Mouse (Mus musculus): ENCODE data around the gene Hcn2. TPM values are rescaled to one million over a fixed set of nuclear protein-coding genes. Genes with fewer than 3 reads are reported as not detected.
A peak's percentile ranks its signal among the peaks of the same experiment; 100 is the strongest.

Hcn2 gene
- polyA plus RNA-seq, 1 experiment from 2014 or later: 0.21 TPM

DNA sequence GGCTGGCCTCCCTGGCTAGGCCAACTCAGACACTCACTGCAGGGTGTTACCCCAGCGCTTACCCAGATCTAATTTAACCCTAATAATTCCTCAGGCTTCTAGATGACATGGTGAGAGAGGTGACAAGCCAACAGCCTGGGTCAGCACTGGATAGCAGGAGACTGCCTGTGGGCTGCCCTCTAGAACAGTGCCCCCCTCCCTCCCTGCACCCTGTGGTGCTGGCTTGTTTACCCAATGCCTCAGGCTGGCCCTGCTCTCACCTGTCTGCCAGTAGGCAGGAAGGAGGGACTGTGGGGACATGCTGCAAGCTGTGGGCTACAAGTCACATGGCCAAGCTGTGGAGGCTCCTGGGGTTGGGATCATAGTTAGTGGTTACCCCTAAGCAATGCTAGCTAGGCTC, 9.3 kb upstream of the Hcn2 start:
- no peak overlapping the region for H3K4me2 ChIP-seq (ENCODE audit: low read depth, low read length)

DNA sequence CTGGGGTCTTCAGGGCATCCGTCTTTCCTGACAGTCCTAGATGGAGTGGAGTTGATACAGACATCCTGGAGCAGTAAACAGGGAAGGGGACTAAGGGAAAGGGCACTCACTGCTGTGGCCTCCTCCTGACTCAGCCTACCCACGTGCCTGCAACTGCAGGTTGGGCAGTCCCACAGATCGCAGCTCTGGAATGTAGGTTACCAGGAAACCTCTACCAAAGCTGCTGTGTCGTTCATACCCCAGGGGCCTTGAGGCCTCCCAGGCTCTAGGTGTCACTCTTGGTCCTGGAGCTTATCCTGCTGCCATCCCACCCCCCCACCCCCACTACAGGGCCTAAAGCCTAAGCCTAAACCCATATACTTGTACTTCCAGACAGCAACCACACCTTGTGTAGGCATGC, 8.7 kb upstream of the Hcn2 start:
- WGBS: 66% methylated on average over 4 of the region's 4 CpGs
- Histone ChIP-seq H3K27ac (replicated peaks; ENCODE audit: low read depth, low read length) (no peak overlapping the region), H3K4me3 (ENCODE audit: low read depth, low read length) (no peak overlapping the region), H3K4me2 (ENCODE audit: low read depth, low read length) (no peak overlapping the region), H3K4me1 (ENCODE audit: control insufficient read depth, insufficient read depth, low read length) (peaks cover 13% of the 10 kb centered on the region), H3K27me3 (ENCODE audit: control insufficient read depth, insufficient read depth, low read length) (no peaks in the 10 kb centered on the region), H3K36me3 (replicated peaks; ENCODE audit: control insufficient read depth, insufficient read depth, low read depth, low read length) (peaks cover 8% of the 10 kb centered on the region), H3K9me3 (replicated peaks; ENCODE audit: control insufficient read depth, low read length) (no peaks in the 10 kb centered on the region), H3K9ac (replicated peaks; ENCODE audit: low read length) (no peak overlapping the region)
- ATAC-seq (replicated peaks; ENCODE audit: insufficient number of reproducible peaks, low FRiP score, low TSS enrichment, low read depth) (no peak), DNase-seq (ENCODE audit: low spot score) (no peak)

More for the DNA sequence above, 9.3 kb upstream of the Hcn2 start:
- Histone ChIP-seq H3K36me3 (replicated peaks; ENCODE audit: control insufficient read depth, insufficient read depth, low read depth, low read length) (peaks cover 8% of the 10 kb centered on the region), H3K27me3 (ENCODE audit: control insufficient read depth, insufficient read depth, low read length) (no peaks in the 10 kb centered on the region), H3K9ac (replicated peaks; ENCODE audit: low read length) (no peak overlapping the region), H3K4me1 (ENCODE audit: control insufficient read depth, insufficient read depth, low read length) (peaks cover 13% of the 10 kb centered on the region), H3K27ac (replicated peaks; ENCODE audit: low read depth, low read length) (no peak overlapping the region), H3K9me3 (replicated peaks; ENCODE audit: control insufficient read depth, low read length) (no peaks in the 10 kb centered on the region), H3K4me3 (ENCODE audit: low read depth, low read length) (no peak overlapping the region)
- DNase-seq (ENCODE audit: low spot score): no peak
- WGBS: 83% methylated on average over 1 of the region's 1 CpGs
- ATAC-seq (replicated peaks; ENCODE audit: insufficient number of reproducible peaks, low FRiP score, low TSS enrichment, low read depth): no peak

DNA sequence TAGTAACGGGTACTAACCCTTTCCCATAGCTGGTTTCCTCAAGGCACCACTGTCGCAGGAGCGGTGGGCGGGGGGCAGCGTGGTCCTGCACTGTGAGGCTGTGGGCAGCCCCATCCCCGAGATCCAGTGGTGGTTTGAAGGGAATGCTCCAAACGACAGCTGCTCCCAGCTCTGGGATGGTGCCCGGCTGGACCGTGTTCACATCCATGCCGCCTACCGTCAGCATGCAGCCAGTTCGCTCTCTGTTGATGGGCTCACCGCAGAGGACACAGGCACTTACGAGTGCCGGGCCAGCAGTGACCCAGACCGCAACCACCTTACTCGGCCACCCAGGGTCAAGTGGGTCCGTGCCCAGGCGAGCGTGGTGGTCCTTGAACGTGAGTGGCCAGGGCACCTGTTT, 7.8 kb upstream of the Hcn2 start:
- H3K9ac ChIP-seq (replicated peaks; ENCODE audit: low read length): no peak overlapping the region
- H3K27me3 ChIP-seq (ENCODE audit: control insufficient read depth, insufficient read depth, low read length): no peaks in the 10 kb centered on the region
- H3K4me3 ChIP-seq (ENCODE audit: low read depth, low read length): no peak overlapping the region
- 94% methylated on average over 21 of the region's 21 CpGs for WGBS
- no peak overlapping the region for H3K4me2 ChIP-seq (ENCODE audit: low read depth, low read length)
- DNase-seq (ENCODE audit: low spot score) (no peak), ATAC-seq (replicated peaks; ENCODE audit: insufficient number of reproducible peaks, low FRiP score, low TSS enrichment, low read depth) (no peak)
- H3K9me3 ChIP-seq (replicated peaks; ENCODE audit: control insufficient read depth, low read length): no peaks in the 10 kb centered on the region
- H3K27ac ChIP-seq (replicated peaks; ENCODE audit: low read depth, low read length): no peak overlapping the region
- H3K36me3 ChIP-seq (replicated peaks; ENCODE audit: control insufficient read depth, insufficient read depth, low read depth, low read length): peaks cover 8% of the 10 kb centered on the region
- peaks cover 13% of the 10 kb centered on the region for H3K4me1 ChIP-seq (ENCODE audit: control insufficient read depth, insufficient read depth, low read length)

DNA sequence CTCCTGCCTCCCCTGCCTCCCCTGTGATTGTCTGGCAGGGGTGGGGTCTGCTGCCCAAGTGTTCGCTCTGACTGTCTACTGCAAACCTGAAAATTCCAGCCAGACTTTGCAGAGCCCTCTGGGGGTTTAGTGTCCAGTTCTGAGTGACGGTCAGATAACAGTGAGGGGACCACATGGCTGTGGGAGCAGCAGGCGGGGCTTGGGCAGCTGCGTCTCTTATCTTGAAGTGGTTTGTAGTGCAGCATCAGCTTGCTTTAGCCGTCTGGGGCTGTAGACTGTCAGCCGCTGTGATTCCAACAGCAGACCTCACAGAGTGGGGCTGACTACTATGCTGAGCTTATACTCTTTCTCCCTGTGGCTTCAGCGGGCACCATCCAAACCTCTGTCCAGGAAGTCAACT, 7.1 kb upstream of the Hcn2 start:
- no peak overlapping the region for H3K4me3 ChIP-seq (ENCODE audit: low read depth, low read length)
- H3K9me3 ChIP-seq (replicated peaks; ENCODE audit: control insufficient read depth, low read length): no peaks in the 10 kb centered on the region
- DNase-seq (ENCODE audit: low spot score) (no peak), ATAC-seq (replicated peaks; ENCODE audit: insufficient number of reproducible peaks, low FRiP score, low TSS enrichment, low read depth) (no peak)
- H3K4me2 ChIP-seq (ENCODE audit: low read depth, low read length): no peak overlapping the region
- H3K9ac ChIP-seq (replicated peaks; ENCODE audit: low read length): no peak overlapping the region
- no peak overlapping the region for H3K27ac ChIP-seq (replicated peaks; ENCODE audit: low read depth, low read length)
- H3K4me1 ChIP-seq (ENCODE audit: control insufficient read depth, insufficient read depth, low read length): peaks cover 13% of the 10 kb centered on the region
- H3K36me3 ChIP-seq (replicated peaks; ENCODE audit: control insufficient read depth, insufficient read depth, low read depth, low read length): peaks cover 8% of the 10 kb centered on the region
- WGBS: 78% methylated on average over 7 of the region's 7 CpGs
- no peaks in the 10 kb centered on the region for H3K27me3 ChIP-seq (ENCODE audit: control insufficient read depth, insufficient read depth, low read length)

DNA sequence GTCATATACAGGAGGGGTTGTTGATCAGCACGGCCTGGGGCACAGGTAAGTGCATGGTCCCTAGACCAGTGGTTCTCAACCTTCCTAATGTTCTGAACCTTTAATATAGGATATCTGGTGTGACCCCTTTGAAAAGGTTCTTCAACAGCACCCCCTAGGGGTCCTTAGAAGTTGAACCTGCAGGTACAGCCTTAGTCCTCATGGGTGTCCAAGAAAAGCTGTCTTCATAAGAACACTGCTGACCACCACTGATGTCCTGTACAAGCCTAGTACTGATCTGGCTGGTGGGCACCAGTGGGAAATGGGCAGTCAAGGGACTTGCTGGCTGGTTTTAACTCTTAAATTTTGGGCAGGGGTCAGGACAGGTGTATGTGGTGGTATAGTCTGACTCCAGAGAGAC, 4.4 kb upstream of the Hcn2 start:
- peaks cover 20% of the 10 kb centered on the region for H3K27me3 ChIP-seq (ENCODE audit: control insufficient read depth, insufficient read depth, low read length)
- peaks cover 4% of the 10 kb centered on the region; the same call in 1 of the 2 replicates for H3K4me1 ChIP-seq (ENCODE audit: control insufficient read depth, insufficient read depth, low read length)
- WGBS: 86% methylated on average over 1 of the region's 1 CpGs
- H3K9me3 ChIP-seq (replicated peaks; ENCODE audit: control insufficient read depth, low read length): no peaks in the 10 kb centered on the region
- ATAC-seq (replicated peaks; ENCODE audit: insufficient number of reproducible peaks, low FRiP score, low TSS enrichment, low read depth): no peak
- H3K4me2 ChIP-seq (ENCODE audit: low read depth, low read length): no peak overlapping the region
- H3K27ac ChIP-seq (replicated peaks; ENCODE audit: low read depth, low read length): no peak overlapping the region
- H3K36me3 ChIP-seq (replicated peaks; ENCODE audit: control insufficient read depth, insufficient read depth, low read depth, low read length): peaks cover 8% of the 10 kb centered on the region
- DNase-seq (ENCODE audit: low spot score): peak; percentile 33
- no peak overlapping the region for H3K4me3 ChIP-seq (ENCODE audit: low read depth, low read length)
- H3K9ac ChIP-seq (replicated peaks; ENCODE audit: low read length): no peak overlapping the region

DNA sequence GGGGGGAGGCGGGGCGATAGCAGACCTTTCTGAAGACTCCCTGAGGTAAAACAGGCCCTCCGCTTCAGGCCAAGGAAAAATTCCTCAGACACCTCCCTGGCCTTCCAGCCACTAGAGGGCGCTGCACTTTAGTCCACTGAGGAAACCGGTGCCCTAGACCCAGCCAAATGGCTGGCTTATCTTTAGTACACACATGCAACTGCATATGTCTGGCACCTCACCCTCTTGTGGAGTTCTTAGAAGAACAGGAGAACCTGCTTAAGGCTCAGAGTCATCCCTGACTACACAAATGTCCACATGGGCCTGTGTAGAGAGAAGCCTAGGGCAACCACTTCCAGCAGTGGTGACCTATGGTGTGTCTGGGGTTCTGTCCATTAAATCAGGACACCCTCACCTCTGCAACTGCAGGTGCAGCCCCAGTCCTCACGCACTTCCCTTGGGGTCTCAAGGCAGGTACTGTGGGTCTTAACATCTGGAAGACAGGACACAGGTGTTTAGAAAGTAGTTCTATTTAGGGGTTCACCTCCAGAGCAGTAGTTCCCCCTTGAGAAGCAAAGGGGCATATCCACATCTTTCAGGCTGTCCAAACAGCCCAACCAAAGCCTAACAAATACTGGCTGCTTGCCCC, 3.8 kb upstream of the Hcn2 start:
- Histone ChIP-seq H3K36me3 (replicated peaks; ENCODE audit: control insufficient read depth, insufficient read depth, low read depth, low read length) (peaks cover 8% of the 10 kb centered on the region), H3K9me3 (replicated peaks; ENCODE audit: control insufficient read depth, low read length) (no peaks in the 10 kb centered on the region), H3K4me1 (ENCODE audit: control insufficient read depth, insufficient read depth, low read length) (peaks cover 4% of the 10 kb centered on the region; the same call in 1 of the 2 replicates), H3K4me2 (ENCODE audit: low read depth, low read length) (no peak overlapping the region), H3K9ac (replicated peaks; ENCODE audit: low read length) (no peak overlapping the region), H3K4me3 (ENCODE audit: low read depth, low read length) (no peak overlapping the region), H3K27ac (replicated peaks; ENCODE audit: low read depth, low read length) (no peak overlapping the region), H3K27me3 (ENCODE audit: control insufficient read depth, insufficient read depth, low read length) (peaks cover 25% of the 10 kb centered on the region)
- ATAC-seq (replicated peaks; ENCODE audit: insufficient number of reproducible peaks, low FRiP score, low TSS enrichment, low read depth): peak; percentile 7; the same call in 1 of the 2 replicates
- peak; percentile 87 for DNase-seq (ENCODE audit: low spot score)
- 20% methylated on average over 4 of the region's 6 CpGs for WGBS

DNA sequence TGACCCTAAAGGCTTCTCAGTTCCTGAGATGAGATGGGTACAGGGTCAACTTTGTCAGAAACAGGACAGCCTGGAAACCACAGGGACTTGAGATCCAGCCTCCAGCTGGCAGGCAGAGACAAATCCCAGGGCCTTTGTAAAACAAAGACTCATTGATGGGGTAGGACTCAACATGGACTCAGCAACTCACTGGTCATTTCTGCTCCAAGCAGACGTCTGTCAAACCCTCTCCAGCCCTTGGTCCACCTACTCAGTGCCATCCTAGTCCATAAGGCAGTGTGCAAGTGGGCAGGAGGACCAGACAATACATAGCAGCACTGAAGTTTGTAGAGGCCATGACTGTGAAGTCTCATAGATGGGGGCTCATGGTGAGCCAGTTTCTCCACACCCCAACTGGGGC, 3.3 kb upstream of the Hcn2 start:
- DNase-seq (ENCODE audit: low spot score): no peak
- 36% methylated on average over 1 of the region's 1 CpGs for WGBS
- no peaks in the 10 kb centered on the region for H3K9me3 ChIP-seq (replicated peaks; ENCODE audit: control insufficient read depth, low read length)

DNA sequence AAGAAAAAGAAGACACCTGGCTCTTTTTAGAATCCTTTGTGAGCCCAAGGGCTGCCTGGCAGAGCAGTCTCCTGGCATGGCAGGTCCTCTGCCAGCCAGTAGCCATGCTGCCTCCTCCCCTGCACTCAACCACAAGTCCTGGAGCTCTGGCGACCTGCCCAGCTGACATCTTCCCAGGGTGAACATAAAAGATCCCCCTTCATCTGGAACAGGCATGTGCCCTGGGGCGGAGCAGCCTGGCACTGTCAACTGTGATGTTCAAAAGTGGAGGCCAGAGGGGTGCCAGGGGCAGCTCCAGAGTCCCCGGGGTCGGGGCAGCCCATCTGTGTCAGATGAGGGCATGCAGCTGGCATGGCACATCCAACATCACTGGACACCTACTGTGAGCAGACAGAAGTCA, 1.4 kb upstream of the Hcn2 start:
- H3K27ac ChIP-seq (replicated peaks; ENCODE audit: low read depth, low read length): no peak overlapping the region
- H3K4me2 ChIP-seq (ENCODE audit: low read depth, low read length): no peak overlapping the region
- peaks cover 4% of the 10 kb centered on the region; the same call in 1 of the 2 replicates for H3K4me1 ChIP-seq (ENCODE audit: control insufficient read depth, insufficient read depth, low read length)
- DNase-seq (ENCODE audit: low spot score) (no peak), ATAC-seq (replicated peaks; ENCODE audit: insufficient number of reproducible peaks, low FRiP score, low TSS enrichment, low read depth) (no peak)
- H3K36me3 ChIP-seq (replicated peaks; ENCODE audit: control insufficient read depth, insufficient read depth, low read depth, low read length): no peaks in the 10 kb centered on the region; the same call in none of the 2 replicates
- H3K27me3 ChIP-seq (ENCODE audit: control insufficient read depth, insufficient read depth, low read length): peaks cover 29% of the 10 kb centered on the region
- WGBS: 64% methylated on average over 4 of the region's 4 CpGs
- H3K9ac ChIP-seq (replicated peaks; ENCODE audit: low read length): no peak overlapping the region
- no peak overlapping the region for H3K4me3 ChIP-seq (ENCODE audit: low read depth, low read length)
- no peaks in the 10 kb centered on the region for H3K9me3 ChIP-seq (replicated peaks; ENCODE audit: control insufficient read depth, low read length)

More for the DNA sequence above, 3.3 kb upstream of the Hcn2 start:
- Histone ChIP-seq H3K9ac (replicated peaks; ENCODE audit: low read length) (no peak overlapping the region), H3K4me2 (ENCODE audit: low read depth, low read length) (no peak overlapping the region), H3K27me3 (ENCODE audit: control insufficient read depth, insufficient read depth, low read length) (peaks cover 29% of the 10 kb centered on the region), H3K4me1 (ENCODE audit: control insufficient read depth, insufficient read depth, low read length) (peaks cover 4% of the 10 kb centered on the region; the same call in 1 of the 2 replicates), H3K4me3 (ENCODE audit: low read depth, low read length) (no peak overlapping the region), H3K27ac (replicated peaks; ENCODE audit: low read depth, low read length) (no peak overlapping the region), H3K36me3 (replicated peaks; ENCODE audit: control insufficient read depth, insufficient read depth, low read depth, low read length) (peaks cover 8% of the 10 kb centered on the region)
- ATAC-seq (replicated peaks; ENCODE audit: insufficient number of reproducible peaks, low FRiP score, low TSS enrichment, low read depth): no peak
